Mouse (Mus musculus) hindbrain, embryonic 12.5 days (tissue): ENCODE results near the gene Cap2. TPM values are rescaled to one million over a fixed set of nuclear protein-coding genes. Genes with fewer than 3 reads are reported as not detected.

Experiments
- ATAC-seq: fragments of 200-750 bp; cut with Nextera tagmentation; 2 replicates; pipeline ENCODE4 v1.8.0; 2017; ENCODE audit warnings: moderate TSS enrichment; ENCODE audit not compliant: low FRiP score
- H3K27ac ChIP-seq: fragments of 300-500 bp; sonication (generic); 2 replicates; pipeline ENCODE4 v1.5.1; 2016; ENCODE audit warnings: mild to moderate bottlenecking
- H3K27me3 ChIP-seq: fragments of 300-500 bp; sonication (generic); 2 replicates; pipeline ENCODE4 v1.6.1; 2016; ENCODE audit warnings: mild to moderate bottlenecking
- H3K36me3 ChIP-seq: fragments of 300-500 bp; sonication (generic); 2 replicates; pipeline ENCODE4 v1.6.1; 2016; ENCODE audit warnings: mild to moderate bottlenecking
- H3K4me1 ChIP-seq: fragments of 300-500 bp; sonication (generic); 2 replicates; pipeline ENCODE4 v1.6.1; 2016
- H3K4me2 ChIP-seq: fragments of 300-500 bp; sonication (generic); replicated peaks from 2 replicates; pipeline ENCODE4 v1.6.1; 2016; ENCODE audit warnings: mild to moderate bottlenecking
- H3K4me3 ChIP-seq: fragments of 300-500 bp; sonication (generic); 2 replicates; pipeline ENCODE4 v1.5.1; 2016; ENCODE audit warnings: mild to moderate bottlenecking
- H3K9ac ChIP-seq: fragments of 300-500 bp; sonication (generic); 2 replicates; pipeline ENCODE4 v1.6.1; 2016; ENCODE audit warnings: mild to moderate bottlenecking, moderate library complexity
- H3K9me3 ChIP-seq: fragments of 300-500 bp; sonication (generic); replicated peaks from 2 replicates; pipeline ENCODE4 v1.6.1; 2016; ENCODE audit warnings: mild to moderate bottlenecking
- WGBS: fragments of 180-500 bp; shearing (Covaris S2); methylation state at CpG from one replicate; pipeline ENCODE4 v1.1.7; 2016; 5-methylcytosine and 5-hydroxymethylcytosine counted together
- polyA plus RNA-seq: library from polyadenylated mRNA; unstranded; fragments of >200 nt; fragmentation: Nextera tagmentation; extraction: Ambion mirVana; gene quantifications from 2 replicates; pipeline ENCODE4 v1.2.1, GENCODE M21; 2016

Gene Cap2
- polyA plus RNA-seq, 1 experiment from 2014 or later: 9.4 TPM

DNA sequence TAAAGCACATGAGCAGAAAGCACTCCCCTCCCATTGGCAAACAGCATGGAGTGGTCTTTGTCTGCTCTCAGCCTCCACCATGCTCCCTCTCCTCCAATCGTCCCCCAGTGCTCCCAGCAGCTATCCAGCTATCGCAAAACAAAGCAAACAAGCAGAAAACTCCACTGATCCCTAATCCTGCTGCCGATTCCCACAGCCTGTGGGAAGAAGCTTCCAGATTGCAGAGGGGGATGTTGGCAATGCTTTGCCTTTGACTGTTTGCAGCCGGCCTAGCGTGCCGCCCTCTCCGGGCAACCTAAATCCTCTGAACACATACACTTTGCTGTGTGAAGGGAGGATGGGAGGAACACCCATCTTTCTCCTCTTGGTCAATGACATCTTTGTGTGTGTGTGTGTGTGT, 83.2 kb downstream of the Cap2 start:
- no peaks in the 10 kb centered on the region for H3K9me3 ChIP-seq
- no peak for ATAC-seq
- WGBS: 79% methylated on average over 7 of the region's 7 CpGs
- no peak overlapping the region for H3K9ac ChIP-seq
- H3K4me1 ChIP-seq: no peaks in the 10 kb centered on the region; the same call in 1 of the 2 replicates
- no peak overlapping the region for H3K4me2 ChIP-seq
- H3K36me3 ChIP-seq: no peaks in the 10 kb centered on the region
- H3K4me3 ChIP-seq: no peak overlapping the region
- no peaks in the 10 kb centered on the region for H3K27me3 ChIP-seq
- no peak overlapping the region for H3K27ac ChIP-seq

DNA sequence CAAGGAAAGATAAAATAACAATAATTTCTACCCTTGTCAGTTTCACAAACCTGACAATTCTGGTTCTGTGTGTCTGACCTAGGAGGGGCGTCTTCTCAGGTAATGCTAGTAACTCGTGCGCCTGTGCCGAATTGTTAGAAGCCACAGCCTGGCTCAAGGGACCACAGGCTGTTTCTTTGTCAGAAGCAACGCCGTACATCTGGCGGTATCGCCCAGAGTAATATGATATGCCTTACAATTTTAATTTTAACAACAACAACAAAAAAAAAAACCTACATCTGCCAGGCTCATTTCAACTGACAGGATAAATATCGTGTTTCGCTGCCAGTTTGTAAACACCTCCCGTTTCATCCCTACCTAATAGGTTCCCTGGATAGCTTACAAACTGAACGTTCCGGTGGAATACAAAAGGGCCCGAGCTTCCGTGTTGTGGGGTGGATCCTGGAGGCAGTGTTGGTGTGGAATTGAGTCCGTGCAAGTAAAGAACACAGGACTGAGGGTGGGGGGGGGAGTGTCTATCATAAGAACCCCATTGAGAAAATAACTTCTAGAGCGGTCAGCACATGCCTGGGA, 86.2 kb downstream of the Cap2 start:
- no peaks in the 10 kb centered on the region; the same call in 1 of the 2 replicates for H3K4me1 ChIP-seq
- no peak overlapping the region for H3K4me3 ChIP-seq
- no peak overlapping the region for H3K4me2 ChIP-seq
- no peaks in the 10 kb centered on the region for H3K9me3 ChIP-seq
- ATAC-seq: no peak
- no peaks in the 10 kb centered on the region for H3K27me3 ChIP-seq
- WGBS: 79% methylated on average over 17 of the region's 17 CpGs
- no peak overlapping the region for H3K27ac ChIP-seq
- no peak overlapping the region for H3K9ac ChIP-seq
- no peaks in the 10 kb centered on the region for H3K36me3 ChIP-seq

DNA sequence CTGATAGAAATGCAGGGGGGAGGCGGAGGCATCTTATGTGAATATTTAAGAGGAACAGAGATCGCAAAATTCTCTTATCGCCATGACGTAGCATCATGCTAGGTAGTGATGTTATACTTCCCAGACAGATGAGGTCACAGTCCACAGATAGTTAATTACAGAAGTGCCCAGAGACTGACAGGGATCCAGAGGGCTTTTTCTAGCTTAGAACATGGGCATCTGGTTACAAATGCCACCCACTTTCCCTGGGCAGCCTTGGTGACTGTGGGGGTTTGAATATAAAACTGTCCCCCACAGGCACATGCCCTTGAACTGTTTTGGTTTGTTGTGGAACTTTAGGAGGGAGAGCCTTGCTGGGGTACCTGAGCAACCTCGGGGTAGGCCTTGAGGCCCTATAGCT, 87.0 kb downstream of the Cap2 start:
- no peak overlapping the region for H3K4me2 ChIP-seq
- H3K27ac ChIP-seq: no peak overlapping the region
- no peaks in the 10 kb centered on the region for H3K36me3 ChIP-seq
- no peak for ATAC-seq
- 89% methylated on average over 5 of the region's 5 CpGs for WGBS
- no peak overlapping the region for H3K9ac ChIP-seq
- no peaks in the 10 kb centered on the region for H3K27me3 ChIP-seq
- H3K4me3 ChIP-seq: no peak overlapping the region
- no peaks in the 10 kb centered on the region; the same call in none of the 2 replicates for H3K4me1 ChIP-seq
- no peaks in the 10 kb centered on the region for H3K9me3 ChIP-seq

DNA sequence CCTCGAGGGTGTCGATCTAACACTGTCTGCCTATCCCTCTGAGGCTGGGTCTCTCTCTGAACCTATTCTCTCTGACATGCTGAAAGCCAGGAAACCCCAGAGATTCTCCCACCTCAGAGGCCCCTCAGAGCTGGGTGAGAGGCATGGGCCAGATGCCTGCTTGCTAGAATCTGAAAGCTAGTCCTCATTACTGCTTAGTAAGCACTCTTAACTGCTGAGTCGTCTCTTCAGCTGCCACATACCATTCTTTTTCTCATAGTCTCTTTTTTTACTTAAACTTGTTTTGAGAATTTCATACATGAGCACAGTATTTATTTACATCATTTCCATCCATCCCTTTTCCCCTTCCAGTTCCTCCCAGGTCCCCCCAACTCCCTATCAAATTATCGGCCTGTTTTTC, 89.2 kb downstream of the Cap2 start:
- no peaks in the 10 kb centered on the region for H3K36me3 ChIP-seq
- ATAC-seq: no peak

DNA sequence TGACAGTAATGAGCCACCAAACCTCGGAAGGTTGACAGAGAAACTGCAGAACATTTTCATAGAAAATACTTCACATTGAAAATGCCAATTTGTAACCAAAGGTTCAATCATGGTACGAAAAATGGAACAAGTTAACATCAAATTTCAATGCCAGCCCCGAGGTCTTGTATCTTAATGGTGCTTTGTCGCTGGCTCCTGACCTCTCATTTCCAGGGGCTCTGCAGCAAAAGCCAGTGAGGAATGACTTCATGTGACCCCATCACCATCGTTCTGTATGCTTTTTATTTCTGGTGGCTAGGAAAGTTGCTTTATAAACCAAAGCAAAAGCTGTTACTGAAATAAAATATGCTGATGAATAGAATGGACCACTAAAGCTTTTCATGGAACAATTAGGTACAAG, 99.0 kb downstream of the Cap2 start:
- Histone ChIP-seq H3K4me1 (peaks cover 7% of the 10 kb centered on the region), H3K27me3 (no peaks in the 10 kb centered on the region), H3K9ac (no peak overlapping the region), H3K36me3 (no peaks in the 10 kb centered on the region), H3K9me3 (no peaks in the 10 kb centered on the region), H3K4me2 (no peak overlapping the region), H3K4me3 (no peak overlapping the region), H3K27ac (no peak overlapping the region)
- no peak for ATAC-seq
- 88% methylated on average over 5 of the region's 5 CpGs for WGBS

More for the DNA sequence above, 89.2 kb downstream of the Cap2 start:
- H3K4me3 ChIP-seq: no peak overlapping the region
- no peak overlapping the region for H3K9ac ChIP-seq
- no peaks in the 10 kb centered on the region for H3K27me3 ChIP-seq
- H3K27ac ChIP-seq: no peak overlapping the region
- no peaks in the 10 kb centered on the region for H3K9me3 ChIP-seq
- peaks cover 4% of the 10 kb centered on the region for H3K4me1 ChIP-seq
- H3K4me2 ChIP-seq: no peak overlapping the region
- 88% methylated on average over 4 of the region's 4 CpGs for WGBS

DNA sequence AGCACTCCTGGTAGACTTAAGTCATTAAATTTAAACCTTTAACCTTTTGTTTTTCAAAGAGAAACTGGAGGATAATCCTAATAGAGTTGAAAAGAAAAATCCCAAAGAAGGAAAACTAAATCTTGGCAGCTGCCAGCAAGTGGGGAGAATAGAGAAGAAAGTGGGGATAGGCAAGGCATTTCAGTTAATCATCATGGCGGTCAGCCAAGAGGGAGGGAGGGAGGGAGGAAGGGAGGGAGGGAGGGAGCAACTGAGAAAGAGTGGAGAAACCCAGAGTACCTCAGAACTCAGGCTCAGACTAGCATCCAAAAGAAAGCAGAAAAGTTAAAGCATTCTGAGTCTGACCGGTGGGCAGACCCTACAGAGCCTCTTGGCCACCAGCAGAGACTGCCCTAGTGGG, 99.7 kb downstream of the Cap2 start:
- WGBS: 87% methylated on average over 2 of the region's 2 CpGs
- H3K36me3 ChIP-seq: no peaks in the 10 kb centered on the region
- no peak for ATAC-seq

DNA sequence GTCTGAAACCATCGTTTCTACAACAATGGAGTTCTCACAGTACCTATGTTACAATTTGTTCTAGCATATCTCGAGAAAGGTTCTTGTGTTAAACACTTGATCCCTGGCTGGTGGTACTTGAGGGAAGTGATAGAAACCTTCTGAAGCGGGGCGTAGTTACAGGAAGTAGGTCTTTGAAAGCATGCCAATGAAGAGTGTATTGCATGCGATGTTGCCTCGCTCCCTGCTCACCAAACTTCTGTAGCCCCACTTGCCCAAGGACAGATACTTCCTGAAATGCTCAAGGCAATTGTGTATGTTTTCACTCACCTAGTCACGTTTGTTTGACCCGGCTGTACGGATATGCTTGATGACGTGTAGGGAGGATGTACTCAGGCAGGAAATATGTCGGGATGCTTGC, 101.0 kb downstream of the Cap2 start:
- 92% methylated on average over 11 of the region's 11 CpGs for WGBS

More for the DNA sequence above, 99.7 kb downstream of the Cap2 start:
- H3K27me3 ChIP-seq: no peaks in the 10 kb centered on the region
- H3K4me3 ChIP-seq: no peak overlapping the region
- no peak overlapping the region for H3K9ac ChIP-seq
- H3K27ac ChIP-seq: no peak overlapping the region
- H3K4me2 ChIP-seq: no peak overlapping the region
- H3K9me3 ChIP-seq: no peaks in the 10 kb centered on the region
- peaks cover 7% of the 10 kb centered on the region for H3K4me1 ChIP-seq

DNA sequence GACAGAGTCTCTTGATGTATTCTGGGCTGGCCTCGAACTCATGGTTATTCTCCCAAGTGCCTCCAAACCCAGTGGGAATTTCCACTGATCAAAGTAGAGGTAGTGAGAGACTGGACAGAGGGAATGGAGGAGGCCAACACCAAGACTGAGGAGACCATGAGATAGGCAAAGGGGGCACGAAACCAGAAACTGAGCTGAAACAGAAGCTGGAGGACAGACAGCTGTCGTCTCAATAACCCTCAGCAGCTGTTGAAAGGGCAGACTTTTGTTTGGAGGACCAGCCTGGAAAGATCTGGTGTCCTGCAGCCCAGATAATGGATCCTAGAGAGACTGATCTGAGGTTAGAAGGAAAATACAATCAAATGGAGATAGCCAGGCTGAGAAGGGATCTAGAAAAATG, 109.4 kb downstream of the Cap2 start:
- Histone ChIP-seq H3K36me3 (no peaks in the 10 kb centered on the region), H3K9ac (no peak overlapping the region), H3K27me3 (no peaks in the 10 kb centered on the region), H3K4me2 (no peak overlapping the region), H3K27ac (no peak overlapping the region), H3K4me3 (no peak overlapping the region), H3K4me1 (no peaks in the 10 kb centered on the region), H3K9me3 (0 out of 2 replicates have a peak, but pooled peaks cover 6% of the 10 kb centered on the region)
- no peak for ATAC-seq
- WGBS: 87% methylated on average over 3 of the region's 3 CpGs

More for the DNA sequence above, 101.0 kb downstream of the Cap2 start:
- Histone ChIP-seq H3K4me3 (no peak overlapping the region), H3K9ac (no peak overlapping the region), H3K27me3 (no peaks in the 10 kb centered on the region), H3K27ac (no peak overlapping the region), H3K4me1 (peaks cover 7% of the 10 kb centered on the region), H3K36me3 (no peaks in the 10 kb centered on the region), H3K9me3 (no peaks in the 10 kb centered on the region), H3K4me2 (no peak overlapping the region)
- ATAC-seq: no peak

DNA sequence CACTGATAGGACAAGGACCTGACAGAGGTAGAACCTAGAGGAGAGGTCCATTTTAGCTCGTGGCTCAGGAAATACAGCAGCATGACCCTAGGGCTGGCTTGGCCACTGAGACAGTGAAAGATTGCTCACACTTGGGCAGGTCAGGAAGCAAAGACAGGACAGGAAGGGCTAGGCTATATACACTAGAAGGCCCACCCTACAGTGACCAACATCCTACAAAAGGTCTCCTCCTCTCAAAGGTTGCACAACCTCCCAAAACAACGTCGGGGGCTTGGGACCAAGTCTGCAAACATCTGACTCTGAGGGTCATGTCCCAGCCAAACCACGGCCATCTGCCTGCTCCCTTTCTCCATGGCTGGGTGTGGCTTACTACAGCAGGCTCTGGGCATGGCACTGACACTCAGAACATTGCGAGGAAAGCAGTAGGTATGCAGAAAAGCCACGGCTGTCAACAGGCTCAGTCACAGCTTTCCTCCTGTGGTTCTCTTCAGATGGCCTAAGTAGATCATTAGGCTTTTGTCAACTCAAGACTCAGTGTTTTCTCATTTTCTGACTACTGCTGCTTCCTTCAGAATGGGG, 112.1 kb downstream of the Cap2 start:
- Histone ChIP-seq H3K9ac (no peak overlapping the region), H3K27me3 (no peaks in the 10 kb centered on the region), H3K4me1 (no peaks in the 10 kb centered on the region), H3K36me3 (no peaks in the 10 kb centered on the region), H3K27ac (no peak overlapping the region), H3K4me3 (no peak overlapping the region), H3K9me3 (0 out of 2 replicates have a peak, but pooled peaks cover under 1% of the 10 kb centered on the region), H3K4me2 (no peak overlapping the region)
- WGBS: 84% methylated on average over 6 of the region's 6 CpGs
- ATAC-seq: no peak

DNA sequence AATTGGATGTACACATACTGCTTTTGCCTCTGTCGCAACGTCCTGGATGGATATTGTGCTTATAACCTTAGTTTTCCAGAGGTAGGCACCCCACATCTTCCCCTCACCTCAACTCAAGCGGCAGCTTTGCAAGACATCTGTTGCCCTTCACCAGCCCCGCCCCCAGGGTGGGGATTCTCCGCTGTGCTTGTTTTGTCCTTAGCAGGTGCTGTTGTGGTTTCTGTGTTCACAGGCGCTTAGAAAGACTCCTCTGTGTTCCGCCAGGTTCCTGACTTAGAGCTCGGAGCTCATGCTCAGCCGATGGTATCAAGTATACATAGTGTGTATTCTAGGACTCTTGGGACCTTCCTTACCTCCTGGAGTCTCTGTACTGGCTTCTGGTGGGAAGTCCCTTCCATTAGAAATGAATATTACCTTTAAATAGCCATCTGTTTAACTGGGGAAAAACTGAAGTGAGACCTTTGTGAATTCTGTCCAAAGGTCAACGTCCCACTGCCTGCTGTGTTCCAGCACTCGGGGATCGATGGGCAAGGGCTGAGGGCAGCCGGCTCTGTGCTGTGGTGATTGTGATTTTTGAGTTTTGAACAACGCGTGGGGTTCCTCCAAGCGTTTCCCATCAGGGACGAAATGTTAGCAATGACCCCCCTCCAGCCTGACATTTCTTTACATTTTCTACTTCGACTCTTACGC, 115.2 kb downstream of the Cap2 start:
- Histone ChIP-seq H3K4me3 (no peak overlapping the region), H3K4me2 (no peak overlapping the region), H3K27me3 (no peaks in the 10 kb centered on the region), H3K9ac (no peak overlapping the region), H3K27ac (no peak overlapping the region), H3K36me3 (no peaks in the 10 kb centered on the region), H3K9me3 (no peaks in the 10 kb centered on the region), H3K4me1 (peaks cover 10% of the 10 kb centered on the region)
- ATAC-seq: no peak
- 83% methylated on average over 19 of the region's 19 CpGs for WGBS

DNA sequence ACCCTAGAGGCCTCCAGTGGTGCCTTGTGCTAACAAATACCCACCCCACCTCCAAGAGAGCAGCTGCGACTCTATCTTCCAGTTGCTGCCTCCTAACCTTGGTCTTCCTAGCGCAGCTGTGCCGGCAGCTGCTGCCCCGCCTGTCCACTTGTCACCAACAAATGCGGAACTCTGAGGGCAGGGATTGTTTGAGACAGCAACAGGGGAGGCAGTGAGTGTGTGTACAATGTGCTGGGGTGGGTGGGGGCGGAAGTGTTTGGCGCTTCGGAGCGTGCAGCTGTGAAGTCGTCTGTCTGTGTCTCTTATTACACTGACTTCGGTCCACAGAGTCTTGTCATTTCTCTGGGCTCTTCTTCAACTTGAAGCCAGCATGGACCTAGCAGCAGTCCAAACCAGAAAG, 118.0 kb downstream of the Cap2 start:
- no peak overlapping the region for H3K4me3 ChIP-seq
- no peaks in the 10 kb centered on the region for H3K9me3 ChIP-seq
- peaks cover 10% of the 10 kb centered on the region for H3K4me1 ChIP-seq
- H3K4me2 ChIP-seq: peak overlapping the region; percentile 32
- no peak overlapping the region for H3K9ac ChIP-seq
- H3K36me3 ChIP-seq: no peaks in the 10 kb centered on the region
- WGBS: 42% methylated on average over 11 of the region's 11 CpGs
- no peaks in the 10 kb centered on the region for H3K27me3 ChIP-seq
- no peak overlapping the region for H3K27ac ChIP-seq
- peak; percentile 29; the same call in 1 of the 2 replicates for ATAC-seq

DNA sequence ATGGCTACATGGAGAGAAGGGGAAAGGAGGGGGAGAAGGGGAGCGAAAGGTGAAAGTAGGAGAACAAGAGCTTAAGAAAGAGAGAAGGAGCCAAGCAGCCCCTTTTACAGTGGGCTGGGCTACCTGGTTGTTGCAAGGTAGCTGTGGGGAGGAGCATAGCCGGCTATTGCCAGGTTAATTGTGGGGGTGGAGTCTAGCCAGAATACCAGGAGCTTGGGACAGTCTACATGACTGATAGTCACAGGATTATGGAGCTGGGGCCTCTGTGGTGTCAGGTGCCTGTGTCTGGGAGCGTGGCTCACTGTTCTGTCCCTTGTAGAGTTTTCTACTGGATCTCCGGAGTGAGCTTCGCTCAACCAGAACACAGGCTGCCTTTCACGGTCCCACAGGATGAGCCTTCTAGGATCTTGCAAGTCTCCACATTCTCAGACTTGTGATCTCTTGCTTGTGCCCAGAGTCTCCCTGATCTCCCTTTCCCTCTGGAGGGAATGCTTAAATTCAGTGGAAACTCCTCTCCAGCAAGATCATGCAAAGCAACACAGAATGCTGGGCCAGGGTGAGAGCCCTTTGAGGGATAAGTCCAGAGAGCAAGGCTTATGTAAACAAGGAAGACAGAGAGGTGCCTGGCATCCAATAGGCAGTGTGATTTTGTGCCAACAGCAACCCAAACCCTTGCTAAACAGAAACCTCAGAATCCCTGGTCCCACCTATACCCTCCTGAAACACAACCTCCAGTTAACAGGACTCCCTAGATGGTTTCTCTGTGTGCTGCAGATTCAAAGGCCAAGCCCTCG, 119.5 kb downstream of the Cap2 start:
- Histone ChIP-seq H3K9me3 (no peaks in the 10 kb centered on the region), H3K9ac (no peak overlapping the region), H3K4me1 (peaks cover 10% of the 10 kb centered on the region), H3K27ac (no peak overlapping the region), H3K4me2 (no peak overlapping the region), H3K4me3 (no peak overlapping the region), H3K36me3 (no peaks in the 10 kb centered on the region), H3K27me3 (no peaks in the 10 kb centered on the region)
- no peak for ATAC-seq
- 82% methylated on average over 7 of the region's 7 CpGs for WGBS
